Mouse (Mus musculus): ENCODE results near the gene 2210418O10Rik. TPM values are rescaled to one million over a fixed set of nuclear protein-coding genes. Genes with fewer than 3 reads are reported as not detected.

2210418O10Rik gene
- polyA plus RNA-seq (2014; fragmentation: Illumina TruSeq; extraction: RNeasy Lipid Tissue Mini Kit (QIAGEN cat#74804); ENCODE audit: low read depth, low replicate concordance): 1.1 TPM

DNA sequence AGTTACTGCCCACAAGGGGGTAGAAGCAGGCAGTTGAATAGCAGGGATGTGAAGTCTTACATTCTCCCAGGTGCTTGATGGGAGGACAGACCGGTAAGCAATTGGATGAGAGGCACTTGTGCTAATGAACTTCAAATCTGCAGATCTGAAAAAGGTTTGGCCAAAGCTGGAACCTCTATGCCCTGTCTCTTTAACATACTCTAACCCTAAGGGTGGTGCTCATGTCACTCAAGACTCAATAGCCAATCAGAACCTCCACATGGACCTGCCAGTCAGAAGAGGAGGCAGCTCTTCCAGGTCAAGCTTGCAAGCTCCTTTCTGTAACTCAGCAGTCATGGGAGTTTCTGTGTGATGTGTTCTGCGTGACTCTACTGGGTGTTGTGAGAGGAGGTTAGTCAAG is at the start of gene 2210418O10Rik:
TSS of gene 2210418O10Rik (plus strand) at position 301 of the 400 bp plus-strand sequence.

Other genes starting within 250 kb of the 2210418O10Rik start
- 0.86 TPM for gene Gm2004, start 76.7 kb upstream of the 2210418O10Rik start, polyA plus RNA-seq (2014; fragmentation: Illumina TruSeq; extraction: RNeasy Lipid Tissue Mini Kit (QIAGEN cat#74804); ENCODE audit: low read depth, low replicate concordance)
- gene Gm11009, start 92.9 kb downstream of the 2210418O10Rik start, polyA plus RNA-seq (2014; fragmentation: Illumina TruSeq; extraction: RNeasy Lipid Tissue Mini Kit (QIAGEN cat#74804); ENCODE audit: low read depth, low replicate concordance): not detected
- 5.6 TPM for gene Gm14435, start 197.0 kb downstream of the 2210418O10Rik start, polyA plus RNA-seq (2014; fragmentation: Illumina TruSeq; extraction: RNeasy Lipid Tissue Mini Kit (QIAGEN cat#74804); ENCODE audit: low read depth, low replicate concordance)

All from adipose tissue, adult 10 weeks (tissue).